Comparison of ENCODE assay signal across 1 mouse cellular context in the genomic region with DNA sequence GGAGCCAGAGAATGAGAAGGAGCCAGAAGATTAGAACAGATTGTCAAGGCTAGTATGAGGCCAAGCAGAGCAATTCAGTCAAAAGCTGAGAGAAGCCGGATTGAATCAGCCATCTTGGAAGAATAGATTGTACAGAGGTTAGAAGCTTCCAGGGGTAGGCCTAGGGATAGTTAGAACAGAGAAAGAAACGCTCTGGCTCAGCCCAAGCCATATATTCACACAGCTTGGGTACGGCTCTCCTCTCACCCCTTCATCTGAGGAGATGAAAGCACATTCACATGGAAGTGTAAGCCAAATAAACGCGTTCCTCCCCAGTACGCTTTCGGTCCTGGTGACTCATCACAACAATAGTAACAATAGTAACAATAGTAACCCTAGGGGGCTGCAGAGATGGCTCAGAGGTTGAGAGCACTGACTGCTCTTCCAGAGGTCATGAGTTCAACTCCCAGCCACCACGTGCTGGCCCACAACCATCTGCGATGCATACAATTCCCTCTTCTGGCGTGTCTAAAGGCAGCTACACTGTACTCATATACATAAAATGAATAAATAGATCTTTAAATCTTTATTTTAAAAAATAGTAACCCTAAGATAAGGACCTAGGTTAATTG.
TF ChIP-seq lines count a peak whose summit lies in the region.

No protein-coding gene starts in this region.

TF ChIP-seq in MEL, 35 proteins besides CTCF, POLR2A, EP300 and RAD21:
- TF ChIP-seq SIN3A (IDR thresholded peaks at IDR 0.05; ENCODE audit: low read length) (no peak), TBP (IDR thresholded peaks at IDR 0.05; ENCODE audit: low read depth, low read length) (peak; percentile 74)
